Mouse (Mus musculus): ENCODE data around the gene Mrpl36.

Mrpl36 gene

GRCm38 (mm10) chr13:73327827-73328698 is at the start of gene Mrpl36, which contains the start of gene Ndufs6:
TSS of gene Mrpl36 (plus strand) at chr13:73328513.
TSS of gene Ndufs6 (minus strand) at chr13:73328542.
- in situ Hi-C loops (cut with MboI, MseI): no loop called here

DNA sequence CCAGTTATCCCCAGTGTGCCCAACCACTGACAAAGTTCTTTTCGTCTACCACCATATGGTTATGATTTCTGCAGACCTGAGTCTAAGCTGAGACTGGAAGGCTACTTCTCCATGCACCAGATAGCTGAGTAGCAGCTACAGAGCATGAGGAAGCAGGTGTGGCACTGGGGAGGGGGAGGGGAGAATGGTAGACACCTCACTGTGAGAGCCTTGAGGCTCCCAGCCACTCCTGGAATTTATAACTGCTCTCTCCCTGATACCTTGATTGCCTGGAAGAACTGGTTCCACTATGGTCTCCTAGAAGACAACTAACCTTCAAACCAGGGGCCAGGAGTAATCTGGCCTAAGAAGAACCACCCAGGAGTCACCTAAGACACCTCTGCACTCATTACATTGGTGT is 49.1 kb upstream of the Mrpl36 start:
- in situ Hi-C loops (cut with MboI, MseI): no loop called here

- in situ Hi-C loops (cut with MboI, MseI): no loop called here
These were observed 45.9 kb upstream of the Mrpl36 start for GRCm38 (mm10) chr13:73282407-73282806.

- in situ Hi-C loops (cut with MboI, MseI): no loop called here
These were observed 44.8 kb upstream of the Mrpl36 start for GRCm38 (mm10) chr13:73283534-73283933.

DNA sequence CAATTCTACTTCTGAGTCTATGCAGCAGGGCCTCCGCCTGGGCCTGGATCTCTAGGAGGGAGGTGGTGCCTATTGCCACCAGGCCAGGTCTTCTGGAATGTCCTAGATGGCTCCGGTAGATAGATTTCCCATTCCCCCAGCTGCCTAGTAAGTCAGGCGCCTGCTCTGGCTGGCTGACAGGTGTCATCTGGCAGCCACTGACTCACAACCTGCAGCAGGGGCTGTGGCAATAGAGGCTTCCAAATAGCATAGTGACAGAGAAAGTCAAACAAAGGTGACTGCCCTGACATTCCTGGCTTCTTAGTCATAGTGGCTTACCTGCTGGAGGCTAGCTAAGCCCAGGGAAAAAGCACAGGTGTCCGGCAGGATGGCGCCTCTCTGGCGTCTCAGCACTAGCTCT is 38.1 kb upstream of the Mrpl36 start:
- in situ Hi-C loops (cut with MboI, MseI): no loop called here

DNA sequence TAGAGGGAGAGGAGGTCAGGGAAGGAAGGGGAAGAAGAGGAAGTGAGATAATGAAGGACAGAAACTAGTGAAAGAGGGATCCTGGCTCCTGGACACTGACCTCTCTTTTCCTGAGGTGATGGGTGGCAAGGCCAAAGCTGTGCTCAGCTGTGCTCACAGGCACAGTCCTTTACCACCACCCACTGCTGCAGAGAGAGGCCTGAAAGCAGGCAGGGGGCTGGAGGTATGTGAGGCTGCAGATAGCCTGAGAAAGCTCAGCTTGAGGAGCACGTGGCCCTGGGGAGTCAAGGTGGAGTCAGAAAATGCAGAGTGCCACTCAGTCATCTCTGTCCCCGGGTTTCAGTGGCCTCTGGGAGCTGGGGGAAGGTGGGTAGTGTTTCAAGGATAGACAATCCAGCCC is 37.2 kb upstream of the Mrpl36 start:
- in situ Hi-C loops (cut with MboI, MseI): no loop called here

- in situ Hi-C loops (cut with MboI, MseI): no loop called here
These were observed 29.6 kb upstream of the Mrpl36 start for GRCm38 (mm10) chr13:73298717-73299116.

GRCm38 (mm10) chr13:73299322-73299721 is 29.0 kb upstream of the Mrpl36 start:
- in situ Hi-C loops (cut with MboI, MseI): no loop called here

GRCm38 (mm10) chr13:73304729-73305128 is 23.6 kb upstream of the Mrpl36 start:
- in situ Hi-C loops (cut with MboI, MseI): no loop called here

DNA sequence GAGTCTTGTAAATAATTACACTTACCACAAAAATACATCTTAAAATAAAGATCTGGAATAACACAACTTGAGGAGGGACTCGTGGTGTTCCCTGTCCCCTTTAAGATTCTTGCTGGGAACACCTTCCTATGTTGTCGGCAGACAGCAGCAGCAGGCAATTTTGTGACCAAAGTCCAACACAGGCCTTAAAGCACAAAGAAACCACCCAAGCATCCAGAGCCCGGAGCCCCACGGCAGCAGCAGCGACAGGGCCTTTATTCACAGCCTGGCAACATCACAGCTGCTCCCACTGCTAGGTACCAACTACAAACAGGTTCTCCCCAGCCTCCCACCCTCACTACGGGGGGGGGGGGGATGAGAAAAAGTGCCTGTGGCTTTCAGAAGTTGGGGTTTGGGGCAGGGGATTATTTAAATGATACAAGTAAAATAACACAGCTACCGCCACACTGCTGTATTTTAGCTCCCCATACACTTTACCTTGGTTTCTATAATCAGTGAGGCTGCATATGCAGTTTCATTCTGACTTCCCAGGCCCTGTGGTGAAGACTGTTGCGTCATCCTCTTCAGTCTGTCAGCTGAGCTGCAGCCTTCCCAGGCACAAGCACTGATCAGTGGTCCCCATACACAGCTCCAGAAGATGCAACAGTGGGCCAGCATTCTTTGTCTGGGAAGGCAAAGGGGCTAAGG is 22.8 kb upstream of the Mrpl36 start:
- in situ Hi-C loops (cut with MboI, MseI): no loop called here

DNA sequence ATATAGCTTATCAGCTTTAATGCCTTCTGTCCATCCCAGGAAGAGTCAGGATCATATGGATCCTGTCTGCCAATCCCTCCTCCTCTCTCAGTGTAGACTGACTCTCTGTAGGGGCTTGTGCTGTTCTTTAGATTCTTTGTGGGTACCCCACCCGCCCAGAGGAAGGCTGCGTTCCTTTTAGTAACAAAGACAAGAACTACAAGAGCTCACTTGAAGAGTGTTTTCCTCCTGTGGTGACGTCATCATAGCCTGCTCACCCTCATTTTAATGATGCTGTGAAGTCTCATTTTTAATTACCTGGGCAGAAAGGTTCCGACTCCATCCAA is 22.3 kb upstream of the Mrpl36 start:
- in situ Hi-C loops (cut with MboI, MseI): no loop called here

- in situ Hi-C loops (cut with MboI, MseI): no loop called here
These were observed 21.9 kb upstream of the Mrpl36 start for GRCm38 (mm10) chr13:73306430-73306829.

- in situ Hi-C loops (cut with MboI, MseI): no loop called here
These were observed 18.0 kb upstream of the Mrpl36 start for GRCm38 (mm10) chr13:73310183-73310929.

DNA sequence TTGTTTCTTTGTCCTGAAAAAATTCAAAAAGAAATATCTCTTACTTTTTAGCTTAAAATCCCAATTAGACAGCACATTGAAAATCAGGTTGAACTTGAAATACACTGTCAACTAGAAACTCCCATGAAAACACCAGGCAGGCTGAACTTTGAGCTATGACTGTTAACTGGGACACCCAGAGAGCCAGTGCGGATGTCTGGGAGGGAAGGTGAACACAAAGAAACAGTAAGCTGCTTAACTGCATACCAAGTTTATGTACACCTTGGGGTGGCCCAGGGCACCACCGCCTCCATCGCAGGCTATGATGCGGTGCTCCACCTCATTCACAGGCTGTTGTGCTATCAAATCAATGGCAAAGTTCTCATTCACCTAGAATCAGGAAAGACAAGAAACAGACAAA is 8.3 kb upstream of the Mrpl36 start:
- in situ Hi-C loops (cut with MboI, MseI): no loop called here

DNA sequence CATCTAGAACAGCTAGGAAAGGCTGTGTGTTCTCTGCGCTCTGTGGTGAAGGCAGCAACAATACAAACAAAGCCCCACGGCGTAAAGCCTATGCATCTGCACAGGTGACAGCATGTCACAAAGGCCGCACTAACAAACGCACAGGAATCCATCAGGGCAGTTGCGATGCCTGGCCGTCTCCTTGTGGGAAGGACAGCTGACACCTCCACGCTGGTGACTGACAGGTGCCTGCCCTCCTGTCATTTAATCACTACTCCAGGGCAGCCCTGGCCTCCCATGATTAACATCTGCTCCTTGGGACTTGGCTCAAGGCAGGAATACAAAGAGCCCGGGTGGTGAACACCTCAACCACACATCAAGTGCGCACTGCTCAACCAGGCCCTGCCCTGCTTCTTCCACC is 5.7 kb upstream of the Mrpl36 start:
- in situ Hi-C loops (cut with MboI, MseI): no loop called here

GRCm38 (mm10) chr13:73323406-73323805 is 4.9 kb upstream of the Mrpl36 start:
- in situ Hi-C loops (cut with MboI, MseI): no loop called here

GRCm38 (mm10) chr13:73330844-73331501 is 2.7 kb downstream of the Mrpl36 start:
- in situ Hi-C loops (cut with MboI, MseI): loop anchor here (10.0 kb wide), 1 partner anchor 734 kb away; the partner anchor contains the start of gene Cep72

DNA sequence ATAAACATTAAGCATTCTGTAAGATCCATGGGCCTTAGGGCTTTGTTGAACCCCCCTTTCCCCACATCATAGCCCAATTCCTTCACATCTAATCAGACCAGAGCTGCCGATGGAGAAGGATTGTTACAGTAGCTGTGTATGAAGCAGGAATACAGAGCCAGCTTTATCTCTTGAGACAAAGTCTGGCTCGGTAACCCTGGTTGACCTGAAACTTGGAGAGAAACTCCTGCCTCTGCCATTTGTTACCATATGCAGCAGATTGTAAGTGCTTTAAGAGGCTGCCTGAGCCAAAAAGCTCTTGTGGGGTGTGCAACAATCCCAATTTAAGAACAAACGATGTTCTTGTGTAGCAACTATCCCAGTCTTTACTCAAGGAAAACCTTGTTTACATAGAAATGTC is 3.4 kb downstream of the Mrpl36 start:
- in situ Hi-C loops (cut with MboI, MseI): loop anchor here (10.0 kb wide), 1 partner anchor 733 kb away; the partner anchor contains the start of gene Cep72

- in situ Hi-C loops (cut with MboI, MseI): loop anchor here (10.0 kb wide), 1 partner anchor 728 kb away; the partner anchor contains the start of gene Cep72
These were observed 8.4 kb downstream of the Mrpl36 start for GRCm38 (mm10) chr13:73336753-73337152.

DNA sequence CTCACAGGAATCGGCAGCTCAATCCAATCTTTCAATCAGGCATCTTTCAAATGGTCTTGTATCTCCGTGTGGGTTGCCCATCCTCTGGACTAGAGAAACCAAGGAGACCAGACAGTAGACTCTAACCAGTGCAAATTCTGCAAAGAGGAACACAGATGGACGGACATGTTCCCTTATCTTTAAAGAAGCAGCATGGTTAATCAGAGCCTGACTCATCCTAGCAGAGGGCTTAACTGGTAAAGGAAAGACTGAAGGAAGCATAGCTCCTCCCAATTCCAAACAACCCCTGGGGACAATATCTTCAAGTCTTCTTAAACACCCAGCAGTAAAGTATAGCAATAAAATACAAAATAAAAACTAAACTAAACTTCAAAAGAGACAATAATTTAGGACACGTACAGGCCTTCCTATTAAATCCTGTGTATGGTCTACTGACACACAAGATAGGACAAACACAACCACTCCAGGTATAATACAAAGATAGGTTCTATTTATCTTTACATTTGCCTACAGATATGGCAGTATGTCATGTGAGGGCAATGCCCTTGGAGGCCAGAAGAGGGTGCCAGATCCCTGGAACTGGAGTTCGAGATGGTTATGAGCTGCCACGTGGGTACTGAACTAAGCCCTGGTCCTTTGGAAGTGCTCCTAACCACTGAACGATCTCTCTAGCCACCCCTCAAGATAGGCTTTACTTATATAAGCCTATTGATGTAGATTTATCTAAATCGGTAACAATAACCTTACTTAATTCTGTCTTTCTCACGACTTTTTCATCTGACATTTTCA is 17.0 kb downstream of the Mrpl36 start:
- in situ Hi-C loops (cut with MboI, MseI): no loop called here

- in situ Hi-C loops (cut with MboI, MseI): no loop called here
These were observed 17.8 kb downstream of the Mrpl36 start for GRCm38 (mm10) chr13:73346131-73346530.
